Mouse (Mus musculus) ES-E14 (cell line): ENCODE measurements at regions not wholly inside any gene's neighbourhood (a gene's known extent, or its start where the extent isn't known, plus 50 kb on each side); places are given as distances from the start of the nearest gene placed in this dataset.

Experiments
- CHD2 ChIP-seq: IDR thresholded peaks from 2 replicates; pipeline ENCODE4 v1.6.1; 2014; ENCODE audit warnings: mild to moderate bottlenecking, low read depth, low read length, inconsistent platforms
- MAFK ChIP-seq: IDR thresholded peaks from 2 replicates; pipeline ENCODE4 v1.6.1; 2014; ENCODE audit warnings: mild to moderate bottlenecking, low read depth, low read length, inconsistent platforms; ENCODE audit not compliant: insufficient read depth

DNA sequence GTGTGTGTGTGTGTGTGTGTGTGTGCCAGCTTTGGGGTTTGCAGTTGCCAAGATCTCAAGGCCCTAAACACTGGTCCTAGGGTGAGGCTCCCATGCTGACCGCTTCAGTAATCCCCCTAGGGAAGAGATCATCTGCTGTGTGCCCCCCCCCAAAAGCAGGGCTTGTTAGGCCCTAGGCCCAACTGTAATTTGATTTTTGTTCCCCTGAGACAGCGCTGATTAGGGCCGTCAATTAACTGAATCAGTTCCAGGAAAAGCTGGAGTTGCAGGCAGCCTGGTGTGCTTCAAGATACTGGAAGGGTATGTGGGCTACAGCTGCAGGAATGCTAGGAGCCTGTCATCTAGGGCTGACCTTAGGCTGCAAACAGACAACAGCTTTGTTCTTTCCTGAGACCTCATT, 111.4 kb downstream of the Edn3 start:
- TF ChIP-seq MAFK (no peak), CHD2 (no peak)
